Mouse (Mus musculus) embryonic fibroblast, embryonic 13.5 days (primary cell): ENCODE data around the gene Wscd2.

Source experiments
- CTCF ChIP-seq: IDR thresholded peaks from 2 replicates; pipeline ENCODE4 v1.5.1; 2011; ENCODE audit warnings: mild to moderate bottlenecking, control low read depth, low read length, moderate library complexity, borderline replicate concordance; ENCODE audit not compliant: insufficient read depth
- POLR2A ChIP-seq: IDR thresholded peaks from 2 replicates; pipeline ENCODE4 v1.6.1; 2011; ENCODE audit warnings: low read depth, mild to moderate bottlenecking, control low read depth, low read length, moderate library complexity

- TF ChIP-seq POLR2A (no peak), CTCF (no peak)
Measured at GRCm38 (mm10) chr5:113583424-113584162, 93.5 kb downstream of the Wscd2 start.
